Comparison of ENCODE assay signal across 27 mouse cellular contexts in genomic region chr12:79357631-79358030, GRCm38 (mm10).
A peak's percentile ranks its signal among the peaks of the same experiment; 100 is the strongest.
DNase-seq lines count a peak whose midpoint lies in the region; ATAC-seq and TF ChIP-seq lines count a peak whose summit lies in the region.
"Had no signal": no experiment of that assay in that cellular context is flagged by ENCODE, and none has a peak within 500 bp of the region (broad histone marks: within the 10 kb centered on the region; RNA-seq: fewer than 3 reads in every experiment).

No protein-coding gene starts in this region.

- DNase-seq in liver, adult 2 months (ENCODE audit: extremely low read depth, low read depth, low spot score) = peak; percentile 86
- peak; percentile 16 for DNase-seq in lung, embryonic 14.5 days
- no peak for DNase-seq in lung, postnatal 4 days
- peak; percentile 34 for DNase-seq in lung, postnatal 36 days
- no peak for DNase-seq in lung, postnatal 10 days
- peak; percentile 35 to 64 for DNase-seq in urinary bladder, postnatal 36 days (ENCODE audit: low spot score in 2 of 2)
- DNase-seq in urinary bladder, postnatal 25 days (ENCODE audit: low spot score) = no peak
- DNase-seq: adrenal gland, adult 8-10 months; adrenal gland, postnatal 25 days; cerebellum, adult 11-12 months; cerebellum, adult 8-10 months; cerebellum, postnatal 10 days; cerebellum, postnatal 36 days; embryo, embryonic 11 days; gastrocnemius, postnatal 25 days; heart, adult 2 months; heart, postnatal 14 days; heart, postnatal 4 days had no signal

- no peaks in the 10 kb centered on the region for H3K27me3 ChIP-seq in liver, adult 2 months (ENCODE audit: control insufficient read depth, insufficient read depth, low read length)
- no peaks in the 10 kb centered on the region for H3K27me3 ChIP-seq in liver, embryonic 12.5 days (replicated peaks)
- H3K27me3 ChIP-seq in lung, embryonic 14.5 days (ENCODE audit: insufficient read depth, low read length) = no peaks in the 10 kb centered on the region
- H3K27me3 ChIP-seq: embryonic facial prominence, embryonic 13.5 days; forebrain, embryonic 12.5 days; forebrain, embryonic 15.5 days; heart, embryonic 13.5 days had no signal

- no peak for TF ChIP-seq CTCF in liver, adult 2 months (IDR thresholded peaks at IDR 0.05; ENCODE audit: low read depth, low read length)
- TF ChIP-seq CTCF in lung, embryonic 14.5 days (IDR thresholded peaks at IDR 0.05; ENCODE audit: low read depth) = no peak

- no peak overlapping the region for H3K9ac ChIP-seq in liver, adult 2 months (ENCODE audit: low read depth, low read length)
- H3K9ac ChIP-seq in liver, embryonic 12.5 days = no peak overlapping the region
- no peak overlapping the region for H3K9ac ChIP-seq in lung, embryonic 14.5 days
- H3K9ac ChIP-seq: embryonic facial prominence, embryonic 13.5 days; forebrain, embryonic 12.5 days; forebrain, embryonic 15.5 days; heart, embryonic 13.5 days had no signal

- H3K36me3 ChIP-seq in liver, adult 2 months (ENCODE audit: control insufficient read depth, insufficient read depth, low read length) = no peaks in the 10 kb centered on the region
- H3K36me3 ChIP-seq in liver, embryonic 12.5 days = no peaks in the 10 kb centered on the region
- no peaks in the 10 kb centered on the region for H3K36me3 ChIP-seq in lung, embryonic 14.5 days (ENCODE audit: insufficient read depth)
- H3K36me3 ChIP-seq: embryonic facial prominence, embryonic 10.5 days; embryonic facial prominence, embryonic 13.5 days; forebrain, embryonic 12.5 days; forebrain, embryonic 15.5 days; heart, embryonic 10.5 days; heart, embryonic 13.5 days had no signal

- H3K4me2 ChIP-seq in liver, embryonic 12.5 days = no peak overlapping the region
- no peak overlapping the region for H3K4me2 ChIP-seq in lung, embryonic 14.5 days
- H3K4me2 ChIP-seq: embryonic facial prominence, embryonic 13.5 days; forebrain, embryonic 12.5 days; forebrain, embryonic 15.5 days; heart, embryonic 13.5 days had no signal

- no peak overlapping the region for H3K4me3 ChIP-seq in liver, adult 2 months (ENCODE audit: insufficient read depth, low read depth, low read length)
- no peak overlapping the region for H3K4me3 ChIP-seq in liver, embryonic 12.5 days
- no peak overlapping the region for H3K4me3 ChIP-seq in lung, embryonic 14.5 days (ENCODE audit: low read depth, low read length)
- H3K4me3 ChIP-seq: embryonic facial prominence, embryonic 10.5 days; embryonic facial prominence, embryonic 13.5 days; erythroblast, embryonic 14.5 days; forebrain, embryonic 12.5 days; forebrain, embryonic 15.5 days; heart, adult 2 months; heart, embryonic 10.5 days; heart, embryonic 13.5 days had no signal

- H3K9me3 ChIP-seq in liver, embryonic 12.5 days (replicated peaks) = no peaks in the 10 kb centered on the region
- H3K9me3 ChIP-seq in lung, embryonic 14.5 days (ENCODE audit: low read depth, low read length) = no peaks in the 10 kb centered on the region
- H3K9me3 ChIP-seq: embryonic facial prominence, embryonic 10.5 days; forebrain, embryonic 12.5 days; forebrain, embryonic 15.5 days; heart, embryonic 10.5 days had no signal

- TF ChIP-seq POLR2A in liver, adult 2 months (IDR thresholded peaks at IDR 0.05; ENCODE audit: extremely low read depth, insufficient read depth, low read length) = no peak

- peaks cover 38% of the 10 kb centered on the region for H3K4me1 ChIP-seq in liver, adult 2 months (ENCODE audit: control insufficient read depth, insufficient read depth, low read length)
- peaks cover 16% of the 10 kb centered on the region for H3K4me1 ChIP-seq in liver, embryonic 12.5 days
- H3K4me1 ChIP-seq in lung, embryonic 14.5 days (ENCODE audit: insufficient read depth) = peaks cover 18% of the 10 kb centered on the region; the same call in 1 of the 2 replicates
- H3K4me1 ChIP-seq: forebrain, embryonic 15.5 days had no signal

- WGBS in liver, adult 2 months = 23% methylated on average over 5 of the region's 5 CpGs
- WGBS in liver, embryonic 12.5 days (ENCODE audit: insufficient replicate concordance) = 79% methylated on average over 5 of the region's 5 CpGs
- WGBS in lung, embryonic 14.5 days = 70% methylated on average over 5 of the region's 5 CpGs

- peak overlapping the region; percentile 36; the same call in 1 of the 2 replicates for H3K27ac ChIP-seq in liver, adult 2 months (replicated peaks; ENCODE audit: insufficient read depth, low read depth, low read length)
- H3K27ac ChIP-seq in liver, embryonic 12.5 days = no peak overlapping the region
- H3K27ac ChIP-seq in lung, embryonic 14.5 days (ENCODE audit: low read depth) = peak overlapping the region; percentile 25; the same call in 1 of the 2 replicates
- H3K27ac ChIP-seq: embryonic facial prominence, embryonic 10.5 days; embryonic facial prominence, embryonic 13.5 days; forebrain, embryonic 12.5 days; forebrain, embryonic 15.5 days; heart, adult 2 months; heart, embryonic 10.5 days; heart, embryonic 13.5 days had no signal

- no peak for ATAC-seq in liver, embryonic 12.5 days
- ATAC-seq in lung, embryonic 14.5 days (ENCODE audit: insufficient read depth) = no peak
- ATAC-seq: activated CD4-positive, CD25-positive, alpha-beta regulatory T cell, adult 4 months; forebrain, embryonic 15.5 days had no signal

- H3K79me2 ChIP-seq in liver, adult 2 months (ENCODE audit: control insufficient read depth, insufficient read depth, low read length) = no peaks in the 10 kb centered on the region

Comparison
In these comparisons a context has a peak if more than half of its experiments do, and no peak if none do; other contexts are left out.
1. DNase-seq: peak in liver, adult 2 months (single experiment), lung, embryonic 14.5 days (single experiment), lung, postnatal 36 days (single experiment) and urinary bladder, postnatal 36 days (2 of 2); none in lung, postnatal 4 days (0 of 2), lung, postnatal 10 days (single experiment) and urinary bladder, postnatal 25 days (single experiment).